Mouse (Mus musculus) neural tube, embryonic 11.5 days (tissue): ENCODE data around the gene Hoxc6. TPM values are rescaled to one million over a fixed set of nuclear protein-coding genes. Genes with fewer than 3 reads are reported as not detected.

Source experiments
- ATAC-seq: fragments of 200-750 bp; cut with Nextera tagmentation; 2 replicates; pipeline ENCODE4 v1.8.0; 2017; ENCODE audit warnings: moderate number of reproducible peaks, mild to moderate bottlenecking, moderate TSS enrichment, moderate library complexity; ENCODE audit not compliant: insufficient read depth, low FRiP score, low TSS enrichment
- DNase-seq: peaks from one replicate; pipeline ENCODE4 v3.0.0-alpha.2; 2015; ENCODE audit warnings: low spot score
- H3K27ac ChIP-seq: fragments of 300-500 bp; sonication (generic); 2 replicates; pipeline ENCODE4 v1.5.1; 2014; ENCODE audit warnings: low read depth, mild to moderate bottlenecking, low read length
- H3K27me3 ChIP-seq: fragments of 300-500 bp; sonication (generic); 2 replicates; pipeline ENCODE4 v1.6.1; 2014; ENCODE audit warnings: mild to moderate bottlenecking, low read length, mixed read lengths; ENCODE audit not compliant: control insufficient read depth, insufficient read depth
- H3K36me3 ChIP-seq: fragments of 300-500 bp; sonication (generic); 2 replicates; pipeline ENCODE4 v1.6.1; 2014; ENCODE audit warnings: mild to moderate bottlenecking, low read length, moderate library complexity, mixed read lengths; ENCODE audit not compliant: control insufficient read depth, insufficient read depth
- H3K4me1 ChIP-seq: fragments of 300-500 bp; sonication (generic); 2 replicates; pipeline ENCODE4 v1.6.1; 2014; ENCODE audit warnings: low read length, mixed read lengths; ENCODE audit not compliant: control insufficient read depth, insufficient read depth
- H3K4me2 ChIP-seq: fragments of 300-500 bp; sonication (generic); 2 replicates; pipeline ENCODE4 v1.6.1; 2014; ENCODE audit warnings: low read depth, mild to moderate bottlenecking, moderate library complexity
- H3K4me3 ChIP-seq: fragments of 300-500 bp; sonication (generic); 2 replicates; pipeline ENCODE4 v1.5.1; 2014; ENCODE audit warnings: low read depth, low read length
- H3K9ac ChIP-seq: fragments of 300-500 bp; sonication (generic); 2 replicates; pipeline ENCODE4 v1.6.1; 2014; ENCODE audit warnings: mild to moderate bottlenecking, low read length
- H3K9me3 ChIP-seq: fragments of 300-500 bp; sonication (generic); 2 replicates; pipeline ENCODE4 v1.6.1; 2016; ENCODE audit warnings: low read length; ENCODE audit not compliant: control insufficient read depth
- WGBS: fragments of 180-500 bp; shearing (Covaris S2); extraction: QIAGEN DNeasy Blood & Tissue Kit; methylation state at CpG from one replicate; pipeline ENCODE4 v1.1.7; 2014; 5-methylcytosine and 5-hydroxymethylcytosine counted together
- microRNA counts: library from miRNA; unstranded; fragments of <30 nt; microRNA quantifications from one replicate; lab custom pipeline; 2015
- microRNA-seq: library from miRNA; unstranded; fragments of <30 nt; microRNA quantifications from one replicate; pipeline ENCODE4, GENCODE M21; 2016
- polyA plus RNA-seq: library from polyadenylated mRNA; unstranded; fragments of >200 nt; fragmentation: Nextera tagmentation; extraction: Ambion mirVana; gene quantifications from 2 replicates; pipeline ENCODE4 v1.2.1, GENCODE M21; 2014

Hoxc6 gene
- polyA plus RNA-seq, 1 experiment from 2014 or later, result 95.9 TPM

DNA sequence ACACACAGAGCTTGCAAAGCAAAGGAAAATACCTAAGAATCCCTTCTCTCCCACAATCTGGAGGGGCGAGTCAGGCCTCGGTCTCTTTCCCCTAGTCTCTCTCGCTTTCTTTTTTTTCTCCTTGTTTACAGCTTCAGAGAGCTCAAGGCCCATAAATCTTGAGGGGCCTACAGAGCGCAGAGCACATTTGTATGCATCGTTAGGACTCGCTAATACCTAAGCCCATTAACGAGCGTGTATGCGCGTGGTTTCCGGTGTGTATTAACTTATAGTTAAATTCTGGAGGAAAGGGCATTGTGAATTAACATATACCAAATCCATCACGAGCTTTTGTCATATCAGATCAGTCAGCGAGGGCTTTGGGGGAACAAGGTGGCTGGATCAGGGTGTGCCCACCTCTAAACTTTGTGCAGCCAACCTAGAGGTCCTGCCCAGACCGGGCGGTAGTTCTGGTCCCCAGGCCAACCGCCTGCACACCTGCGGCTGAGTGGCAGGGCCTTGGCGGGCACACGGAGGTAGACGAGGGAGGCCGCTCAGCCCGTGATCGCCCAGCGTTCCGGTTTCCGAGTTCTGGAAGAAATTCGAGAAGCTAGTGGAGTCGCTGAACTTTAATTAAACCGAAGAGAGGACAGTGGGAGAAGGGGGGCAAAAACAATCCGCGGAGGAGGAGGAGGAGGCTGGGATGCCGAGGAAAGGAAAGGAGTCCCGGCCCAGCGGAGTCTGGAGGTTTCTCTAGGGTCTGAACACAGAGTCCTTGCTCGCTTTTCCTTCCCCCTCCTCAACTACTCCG lies 62.5 kb downstream of the Hoxc6 start:
- Histone ChIP-seq H3K36me3 (no peaks in the 10 kb centered on the region), H3K4me1 (peaks cover 60% of the 10 kb centered on the region), H3K9me3 (no peaks in the 10 kb centered on the region), H3K9ac (peak overlapping the region; percentile 95), H3K4me3 (peak overlapping the region; percentile 56), H3K27ac (peak overlapping the region; percentile 98), H3K4me2 (peak overlapping the region; percentile 79), H3K27me3 (no peaks in the 10 kb centered on the region)
- DNase-seq (peak; percentile 80), ATAC-seq (peak; percentile 72)
- WGBS, result under 1% methylated on average over 36 of the region's 36 CpGs

DNA sequence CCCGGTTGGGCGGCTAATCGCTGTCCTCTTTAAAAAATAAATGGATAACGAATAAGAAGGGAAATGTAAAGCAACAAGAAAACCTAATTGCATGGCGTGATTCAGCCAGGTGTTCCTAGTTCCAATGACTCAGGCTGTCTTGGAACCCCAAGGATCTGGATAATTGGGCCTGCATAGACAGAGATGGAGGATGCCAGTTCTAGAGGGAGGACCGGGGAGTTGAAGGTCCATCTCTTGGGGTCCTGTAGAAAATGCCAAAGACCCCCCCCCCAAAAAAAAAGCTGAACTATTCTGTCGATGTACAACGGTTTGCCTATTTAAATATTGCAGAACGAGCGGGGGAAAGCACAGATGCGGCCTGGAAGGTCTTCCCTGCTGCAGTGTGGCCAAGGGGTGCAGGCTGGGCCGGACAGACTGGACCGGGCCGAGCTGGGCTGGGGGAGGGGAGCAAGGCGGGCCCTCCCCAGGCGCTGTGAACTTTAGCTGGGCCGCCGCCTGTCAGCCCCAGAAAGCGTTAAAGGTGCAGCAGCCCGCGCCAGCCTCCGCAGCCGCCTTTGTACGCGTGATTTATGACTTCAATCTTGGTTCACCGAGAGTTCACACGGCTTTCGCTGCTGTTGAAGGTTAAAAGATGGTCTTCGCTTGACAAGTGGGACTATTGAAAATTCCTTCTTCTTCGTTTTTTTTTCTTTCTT lies 63.2 kb downstream of the Hoxc6 start:
- Histone ChIP-seq H3K27ac (peak overlapping the region; percentile 98), H3K4me1 (peaks cover 59% of the 10 kb centered on the region), H3K36me3 (no peaks in the 10 kb centered on the region), H3K4me2 (peak overlapping the region; percentile 79), H3K4me3 (peak overlapping the region; percentile 56), H3K27me3 (no peaks in the 10 kb centered on the region), H3K9ac (peak overlapping the region; percentile 95), H3K9me3 (no peaks in the 10 kb centered on the region)
- DNase-seq, result peak; percentile 89
- ATAC-seq, result peak; percentile 61
- under 1% methylated on average over 30 of the region's 30 CpGs for WGBS

MicroRNAs within 50 kb of the gene (microRNA counts, 519-probe panel; counts per million panel counts)
- microRNA mmu-miR-615-3p (lab: Ali Mortazavi, UCI) (4,212 counts per million, percentile 77 among the panel's probes with 10 or more counts), microRNA mmu-miR-615-5p (lab: Ali Mortazavi, UCI) (171 counts per million, percentile 57 among the panel's probes with 10 or more counts)

Small RNA genes lying within 50 kb of the gene (microRNA-seq; reads per million reads assigned to microRNA genes)
- gene Mir196a-2, result 1,273 reads per million, percentile 79 among the genes with 10 or more reads in this experiment
- 12,140 reads per million, percentile 97 among the genes with 10 or more reads in this experiment for gene Mir615

Other genes starting within 250 kb of the Hoxc6 start
- gene Hoxc13, start 77.2 kb upstream of the Hoxc6 start, polyA plus RNA-seq, result 2.4 and 4.5 TPM in 2 replicates
- 3.0 and 4.6 TPM in 2 replicates for gene Hoxc12, start 61.5 kb upstream of the Hoxc6 start, polyA plus RNA-seq
- gene Hoxc11, start 43.8 kb upstream of the Hoxc6 start, polyA plus RNA-seq, result 1.9 and 2.0 TPM in 2 replicates
- gene Hoxc10, start 31.5 kb upstream of the Hoxc6 start, polyA plus RNA-seq, result 58.3 and 60.4 TPM in 2 replicates
- 36.3 and 37.3 TPM in 2 replicates for gene Hoxc5, start 30.8 kb upstream of the Hoxc6 start, polyA plus RNA-seq
- 36.1 and 40.0 TPM in 2 replicates for gene Hoxc9, start 21.8 kb upstream of the Hoxc6 start, polyA plus RNA-seq
- gene Hoxc8, start 7.7 kb upstream of the Hoxc6 start, polyA plus RNA-seq, result 63.7 and 67.1 TPM in 2 replicates
- gene Hoxc4, start 20.7 kb downstream of the Hoxc6 start, polyA plus RNA-seq, result 62.6 and 67.3 TPM in 2 replicates
- 55.9 and 65.4 TPM in 2 replicates for gene Smug1, start 168.8 kb downstream of the Hoxc6 start, polyA plus RNA-seq
- 187 and 189 TPM in 2 replicates for gene Cbx5, start 241.6 kb downstream of the Hoxc6 start, polyA plus RNA-seq
- gene Hnrnpa1, start 242.2 kb downstream of the Hoxc6 start, polyA plus RNA-seq, result 1,373 and 1,392 TPM in 2 replicates